Mouse (Mus musculus) intestine, postnatal 0 days (tissue): ENCODE data around the gene Tef. TPM values are rescaled to one million over a fixed set of nuclear protein-coding genes. Genes with fewer than 3 reads are reported as not detected.

ENCODE experiments used
- ATAC-seq: fragments of 200-750 bp; cut with Nextera tagmentation; 2 replicates; pipeline ENCODE4 v1.8.0; 2017; ENCODE audit warnings: mild to moderate bottlenecking, moderate TSS enrichment, moderate library complexity
- H3K27ac ChIP-seq: fragments of 300-500 bp; sonication (generic); 2 replicates; pipeline ENCODE4 v1.5.1; 2014; ENCODE audit warnings: mild to moderate bottlenecking, low read depth, low read length, moderate library complexity
- H3K27me3 ChIP-seq: fragments of 300-500 bp; sonication (generic); replicated peaks from 2 replicates; pipeline ENCODE4 v1.6.1; 2014; ENCODE audit warnings: low read length, mixed read lengths; ENCODE audit not compliant: control insufficient read depth, insufficient read depth
- H3K36me3 ChIP-seq: fragments of 300-500 bp; sonication (generic); 2 replicates; pipeline ENCODE4 v1.6.1; 2014; ENCODE audit warnings: mild to moderate bottlenecking, moderate library complexity; ENCODE audit not compliant: control insufficient read depth, insufficient read depth
- H3K4me1 ChIP-seq: fragments of 300-500 bp; sonication (generic); replicated peaks from 2 replicates; pipeline ENCODE4 v1.6.1; 2014; ENCODE audit warnings: antibody characterized with exemption, low read length, mixed read lengths; ENCODE audit not compliant: control insufficient read depth, insufficient read depth
- H3K4me2 ChIP-seq: fragments of 300-500 bp; sonication (generic); replicated peaks from 2 replicates; pipeline ENCODE4 v1.6.1; 2014; ENCODE audit warnings: low read depth, mild to moderate bottlenecking, moderate library complexity
- H3K4me3 ChIP-seq: fragments of 300-500 bp; sonication (generic); 2 replicates; pipeline ENCODE4 v1.5.1; 2014; ENCODE audit warnings: low read depth, low read length
- H3K9ac ChIP-seq: fragments of 300-500 bp; sonication (generic); 2 replicates; pipeline ENCODE4 v1.6.1; 2014; ENCODE audit warnings: mild to moderate bottlenecking, low read depth, low read length
- H3K9me3 ChIP-seq: fragments of 300-500 bp; sonication (generic); 2 replicates; pipeline ENCODE4 v1.6.1; 2016; ENCODE audit warnings: mixed run types; ENCODE audit not compliant: control insufficient read depth
- CTCF ChIP-seq: sonication (generic); IDR thresholded peaks from 2 replicates; pipeline ENCODE4 v1.5.1; 2016; ENCODE audit warnings: low read depth, mild to moderate bottlenecking, control low read depth, antibody characterized with exemption, moderate library complexity
- WGBS: fragments of 180-500 bp; shearing (Covaris S2); extraction: QIAGEN DNeasy Blood & Tissue Kit; methylation state at CpG from one replicate; pipeline ENCODE4 v1.1.7; 2014; 5-methylcytosine and 5-hydroxymethylcytosine counted together
- polyA plus RNA-seq: library from polyadenylated mRNA; unstranded; fragments of >200 nt; fragmentation: Nextera tagmentation; extraction: Ambion mirVana; gene quantifications from 2 replicates; pipeline ENCODE4 v1.2.1, GENCODE M21; 2015

Gene Tef
- polyA plus RNA-seq, 1 experiment from 2014 or later = 13.4 TPM

DNA sequence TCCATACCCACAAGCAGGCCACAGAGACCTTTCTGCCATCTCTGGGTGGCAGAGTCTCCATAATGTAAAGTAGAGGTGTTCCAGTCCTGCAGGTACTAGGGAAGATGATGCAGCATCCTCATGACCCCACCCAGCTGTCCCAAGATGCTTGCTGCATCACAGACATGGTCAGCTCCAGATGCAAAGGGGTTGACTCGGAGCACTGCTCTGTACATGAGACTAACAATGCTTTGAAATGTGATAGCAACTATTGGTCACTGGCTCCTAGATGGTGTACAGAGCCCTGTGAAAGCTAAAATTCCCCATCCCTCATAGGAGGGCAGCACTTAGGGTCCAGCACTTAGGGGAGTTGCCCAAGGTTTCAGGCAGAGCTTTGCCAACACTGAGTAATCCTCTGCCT is 2.0 kb downstream of the Tef start:
- H3K9ac ChIP-seq = no peak overlapping the region
- no peaks in the 10 kb centered on the region for H3K4me1 ChIP-seq
- ATAC-seq = no peak
- H3K4me3 ChIP-seq = no peak overlapping the region
- H3K4me2 ChIP-seq = no peak overlapping the region
- no peaks in the 10 kb centered on the region for H3K9me3 ChIP-seq
- no peak for TF ChIP-seq CTCF
- 79% methylated on average over 1 of the region's 1 CpGs for WGBS
- no peaks in the 10 kb centered on the region for H3K27me3 ChIP-seq
- H3K36me3 ChIP-seq = no peaks in the 10 kb centered on the region
- H3K27ac ChIP-seq = no peak overlapping the region

DNA sequence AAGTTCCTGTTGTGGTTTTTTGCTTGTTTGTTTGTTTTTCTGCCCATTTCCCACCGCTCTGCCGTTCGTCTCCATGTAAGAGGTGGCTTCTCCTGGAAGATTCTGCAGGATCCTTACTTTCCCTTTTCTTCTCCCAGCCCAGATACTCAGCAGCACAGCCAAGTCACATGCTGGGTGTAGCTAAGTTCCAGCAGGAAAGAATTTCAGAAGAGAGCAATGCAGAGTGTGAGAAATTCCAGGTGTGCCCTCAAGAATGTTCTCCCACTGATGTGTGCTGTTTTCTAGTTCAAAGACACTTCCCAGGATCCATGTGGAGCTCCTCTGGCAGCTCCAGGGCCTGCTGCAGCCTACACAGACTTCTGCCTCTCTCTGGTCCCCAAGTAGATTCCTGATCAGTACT is 2.7 kb downstream of the Tef start:
- H3K9me3 ChIP-seq = no peaks in the 10 kb centered on the region
- H3K27ac ChIP-seq = no peak overlapping the region
- no peak overlapping the region for H3K4me2 ChIP-seq
- TF ChIP-seq CTCF = no peak
- no peaks in the 10 kb centered on the region for H3K4me1 ChIP-seq
- H3K4me3 ChIP-seq = no peak overlapping the region
- WGBS = 70% methylated on average over 3 of the region's 3 CpGs
- no peak for ATAC-seq
- no peaks in the 10 kb centered on the region for H3K36me3 ChIP-seq
- H3K27me3 ChIP-seq = no peaks in the 10 kb centered on the region
- H3K9ac ChIP-seq = no peak overlapping the region

DNA sequence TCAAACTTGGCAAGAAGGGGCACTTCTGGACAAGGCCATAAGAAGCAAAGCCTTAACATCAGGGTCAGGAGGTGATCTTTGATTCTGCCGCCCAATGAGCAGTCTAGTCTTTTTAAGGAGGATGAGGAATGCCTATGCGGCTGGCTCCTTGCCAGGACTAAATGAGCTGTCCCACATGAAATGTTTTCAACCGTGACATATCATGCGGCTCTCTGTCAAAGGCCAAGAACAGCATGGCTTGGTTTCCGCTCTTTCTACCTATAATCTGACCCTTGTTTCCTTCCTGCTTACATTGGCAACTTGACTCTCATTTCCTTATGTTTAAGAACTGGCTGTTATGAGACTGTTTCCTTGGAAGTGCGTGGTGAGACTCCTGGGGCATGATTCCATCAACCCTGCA is 3.4 kb downstream of the Tef start:
- H3K4me3 ChIP-seq = no peak overlapping the region
- H3K4me1 ChIP-seq = no peaks in the 10 kb centered on the region
- no peak for TF ChIP-seq CTCF
- no peaks in the 10 kb centered on the region for H3K36me3 ChIP-seq
- H3K27ac ChIP-seq = no peak overlapping the region
- 62% methylated on average over 6 of the region's 6 CpGs for WGBS
- no peak for ATAC-seq
- no peak overlapping the region for H3K9ac ChIP-seq
- H3K4me2 ChIP-seq = no peak overlapping the region
- H3K27me3 ChIP-seq = no peaks in the 10 kb centered on the region
- H3K9me3 ChIP-seq = no peaks in the 10 kb centered on the region

DNA sequence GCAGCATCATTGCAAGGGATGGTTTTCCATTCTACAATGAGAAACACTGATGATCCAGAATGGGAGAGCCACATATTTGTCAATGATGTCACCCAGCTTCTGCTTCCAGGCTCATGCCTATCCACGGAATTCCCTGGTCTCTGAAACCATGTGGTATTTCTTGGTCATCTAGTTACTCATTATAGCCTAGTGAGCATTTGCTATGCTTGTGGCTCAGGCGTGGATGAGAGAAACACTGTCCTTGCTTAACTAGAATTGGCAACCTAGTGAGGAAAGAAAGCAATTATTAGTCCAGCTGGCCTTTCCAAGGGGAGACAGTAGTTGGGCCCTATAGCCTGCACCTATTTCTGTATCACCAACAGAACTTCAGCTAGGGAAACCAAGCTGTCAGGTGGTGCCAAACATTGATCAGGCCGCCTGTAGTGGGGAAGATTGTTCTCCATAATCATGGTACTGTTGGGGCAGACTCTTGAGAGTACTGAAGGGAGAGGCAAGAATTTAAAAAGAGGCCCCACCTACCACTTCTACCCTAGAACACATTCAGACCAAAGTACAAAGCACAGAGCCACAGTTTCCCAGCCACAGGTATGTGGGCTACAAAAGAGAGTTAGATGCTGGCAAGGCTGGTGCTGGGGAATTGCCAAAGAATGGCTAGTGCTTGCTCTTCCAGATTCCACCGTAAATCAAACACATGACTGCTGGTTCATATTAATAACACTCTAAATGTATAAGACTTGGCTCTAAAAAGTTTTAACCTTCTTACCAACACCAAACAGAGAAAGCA is 4.6 kb downstream of the Tef start:
- Histone ChIP-seq H3K4me3 (no peak overlapping the region), H3K27me3 (no peaks in the 10 kb centered on the region), H3K36me3 (no peaks in the 10 kb centered on the region), H3K9me3 (no peaks in the 10 kb centered on the region), H3K4me2 (no peak overlapping the region), H3K27ac (no peak overlapping the region), H3K4me1 (no peaks in the 10 kb centered on the region), H3K9ac (no peak overlapping the region)
- no peak for TF ChIP-seq CTCF
- ATAC-seq = no peak
- 82% methylated on average over 4 of the region's 4 CpGs for WGBS

DNA sequence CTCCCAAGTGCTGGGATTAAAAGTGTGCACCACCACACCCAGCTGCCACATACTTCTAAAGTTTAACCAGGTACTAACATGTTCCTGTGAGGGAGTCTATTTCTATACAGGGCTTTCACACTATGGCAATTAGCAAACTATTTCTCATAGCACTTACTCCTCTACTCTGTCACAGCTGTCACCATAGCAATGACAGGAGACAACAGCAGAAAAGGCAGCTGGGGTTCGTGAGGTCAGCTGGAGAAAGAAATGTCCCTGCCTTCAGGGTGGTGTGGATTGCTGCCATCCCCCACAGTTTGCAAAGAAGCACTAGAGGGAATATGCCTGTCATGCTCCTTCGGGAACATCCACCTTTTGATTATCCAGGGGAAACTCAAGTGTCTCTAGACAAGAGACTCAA is 6.6 kb downstream of the Tef start:
- H3K27ac ChIP-seq = no peak overlapping the region

DNA sequence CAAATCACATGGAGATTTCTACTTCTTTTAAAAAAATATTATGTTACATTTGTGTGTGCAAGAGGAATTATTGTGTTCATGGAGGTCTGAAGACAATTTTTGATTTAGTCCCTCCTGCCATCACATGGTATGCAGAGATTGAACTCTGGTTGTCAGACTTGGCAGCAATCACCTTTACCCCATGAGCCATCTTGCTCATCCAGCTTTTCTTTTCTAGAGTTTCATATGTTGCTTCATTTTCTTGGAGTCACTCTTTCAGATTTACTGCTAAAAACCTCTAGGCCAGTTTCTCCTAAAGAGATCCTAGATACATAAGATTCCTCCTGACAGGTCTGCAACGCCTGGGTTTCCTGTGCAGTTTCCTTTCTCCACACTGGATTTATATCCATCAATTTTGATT is 7.3 kb downstream of the Tef start:
- no peak for ATAC-seq
- Histone ChIP-seq H3K4me3 (no peak overlapping the region), H3K27ac (peak overlapping the region; percentile 93; the same call in 1 of the 2 replicates), H3K36me3 (no peaks in the 10 kb centered on the region), H3K4me1 (0 out of 2 replicates have a peak, but pooled peaks cover 1% of the 10 kb centered on the region), H3K9me3 (no peaks in the 10 kb centered on the region), H3K9ac (no peak overlapping the region), H3K4me2 (peak overlapping the region; percentile 93), H3K27me3 (no peaks in the 10 kb centered on the region)
- no peak for TF ChIP-seq CTCF
- 40% methylated on average over 1 of the region's 1 CpGs for WGBS

More for the DNA sequence above, 6.6 kb downstream of the Tef start:
- no peaks in the 10 kb centered on the region for H3K36me3 ChIP-seq
- H3K4me2 ChIP-seq = no peak overlapping the region
- H3K9me3 ChIP-seq = no peaks in the 10 kb centered on the region
- no peak overlapping the region for H3K9ac ChIP-seq
- TF ChIP-seq CTCF = no peak
- ATAC-seq = no peak
- 83% methylated on average over 2 of the region's 2 CpGs for WGBS
- no peaks in the 10 kb centered on the region for H3K4me1 ChIP-seq
- no peaks in the 10 kb centered on the region for H3K27me3 ChIP-seq
- no peak overlapping the region for H3K4me3 ChIP-seq
